Mouse (Mus musculus): ENCODE data around the gene Slc2a13. TPM values are rescaled to one million over a fixed set of nuclear protein-coding genes. Genes with fewer than 3 reads are reported as not detected.

Slc2a13 gene
- total RNA-seq, 2 experiments from 2014 or later = 76.2 to 84.6 TPM

Other genes with a start within 250 kb of the Slc2a13 start
- gene Lrrk2, start 99.9 kb upstream of the Slc2a13 start, total RNA-seq (2021) = 10 to 100 TPM; 20.8 to 21.5 TPM